Mouse (Mus musculus) hindbrain, embryonic 15.5 days (tissue): Measurements from ENCODE around the gene G530012D18Rik. TPM values are rescaled to one million over a fixed set of nuclear protein-coding genes. Genes with fewer than 3 reads are reported as not detected.
"Not testable (repeated sequence)": the region's sequence is repeated elsewhere in the genome, so short reads cannot be mapped to it uniquely, and the experiment has no call there.

Source experiments
- ATAC-seq: fragments of 200-750 bp; cut with Nextera tagmentation; 2 replicates; pipeline ENCODE4 v1.8.0; 2017; ENCODE audit warnings: low read depth, moderate number of reproducible peaks, moderate TSS enrichment; ENCODE audit not compliant: low FRiP score
- H3K27ac ChIP-seq: fragments of 300-500 bp; sonication (generic); replicated peaks from 2 replicates; pipeline ENCODE4 v1.5.1; 2015; ENCODE audit warnings: mild to moderate bottlenecking, inconsistent platforms
- H3K27me3 ChIP-seq: fragments of 300-500 bp; sonication (generic); 2 replicates; pipeline ENCODE4 v1.6.1; 2015; ENCODE audit warnings: control low read depth, inconsistent platforms
- H3K36me3 ChIP-seq: fragments of 300-500 bp; sonication (generic); 2 replicates; pipeline ENCODE4 v1.6.1; 2015; ENCODE audit warnings: control low read depth, inconsistent platforms
- H3K4me1 ChIP-seq: fragments of 300-500 bp; sonication (generic); replicated peaks from 2 replicates; pipeline ENCODE4 v1.6.1; 2015; ENCODE audit warnings: control low read depth, inconsistent platforms
- H3K4me2 ChIP-seq: fragments of 300-500 bp; sonication (generic); 2 replicates; pipeline ENCODE4 v1.6.1; 2015; ENCODE audit warnings: moderate library complexity, mild to moderate bottlenecking, inconsistent platforms
- H3K4me3 ChIP-seq: fragments of 300-500 bp; sonication (generic); 2 replicates; pipeline ENCODE4 v1.5.1; 2015; ENCODE audit warnings: mild to moderate bottlenecking, inconsistent platforms
- H3K9ac ChIP-seq: fragments of 300-500 bp; sonication (generic); 2 replicates; pipeline ENCODE4 v1.6.1; 2015; ENCODE audit warnings: inconsistent platforms
- H3K9me3 ChIP-seq: fragments of 300-500 bp; sonication (generic); 2 replicates; pipeline ENCODE4 v1.6.1; 2016; ENCODE audit warnings: control low read depth, inconsistent platforms
- WGBS: fragments of 180-500 bp; shearing (Covaris S2); methylation state at CpG from one replicate; pipeline ENCODE4 v1.1.7; 2015; 5-methylcytosine and 5-hydroxymethylcytosine counted together
- polyA plus RNA-seq: library from polyadenylated mRNA; unstranded; fragments of >200 nt; fragmentation: Nextera tagmentation; extraction: Ambion mirVana; gene quantifications from 2 replicates; pipeline ENCODE4 v1.2.1, GENCODE M21; 2015

Gene G530012D18Rik
- not detected in 2 replicates for polyA plus RNA-seq

DNA sequence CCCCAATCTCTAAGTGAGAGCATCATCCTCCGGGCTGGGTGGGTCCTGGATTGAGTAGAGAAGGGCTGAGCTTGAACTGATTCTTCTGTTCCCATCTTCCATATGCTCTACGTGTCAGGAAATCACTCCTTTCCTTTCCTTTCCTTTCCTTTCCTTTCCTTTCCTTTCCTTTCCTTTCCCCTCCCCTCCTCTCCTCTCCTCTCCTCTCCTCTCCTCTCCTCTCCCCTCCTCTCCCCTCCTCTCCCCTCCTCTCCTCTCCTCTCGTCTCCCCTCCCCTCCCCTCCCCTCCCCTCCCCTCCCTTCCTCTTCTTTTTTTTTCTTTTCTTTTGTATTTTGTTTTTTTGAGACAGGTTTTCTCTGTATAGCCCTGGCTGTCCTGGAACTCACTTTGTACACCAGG lies at the start of gene G530012D18Rik:
Gene G530012D18Rik, plus strand, starts transcription at position 301 of the 400 bp plus-strand sequence.
- not testable (repeated sequence) for H3K27me3 ChIP-seq, ATAC-seq, H3K27ac ChIP-seq, H3K4me3 ChIP-seq, H3K36me3 ChIP-seq, H3K4me1 ChIP-seq, H3K4me2 ChIP-seq, H3K9me3 ChIP-seq, H3K9ac ChIP-seq
- WGBS = 81% methylated on average over 2 of the region's 3 CpGs

DNA sequence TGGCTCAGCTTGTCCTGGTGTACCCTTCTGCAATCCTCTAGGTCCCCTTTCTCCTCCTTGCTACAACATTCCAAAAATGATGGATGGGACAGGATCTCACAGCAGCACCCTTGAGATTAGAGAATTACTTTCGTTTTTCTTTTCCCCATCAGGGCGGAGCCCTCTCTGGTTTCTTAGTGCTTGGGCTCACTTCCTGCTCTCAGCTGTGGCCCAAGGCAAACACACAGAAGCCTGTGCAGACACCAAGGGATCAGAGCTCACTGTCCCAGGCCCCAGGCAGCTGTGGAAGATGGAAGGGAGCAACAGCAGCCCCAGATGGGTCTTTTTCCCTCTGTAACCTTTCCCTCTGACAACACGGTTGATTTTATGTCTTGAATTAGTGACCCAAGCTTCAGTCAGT lies 49.1 kb upstream of the G530012D18Rik start:
- H3K27me3 ChIP-seq, H3K27ac ChIP-seq, H3K9me3 ChIP-seq, H3K4me3 ChIP-seq, ATAC-seq, H3K4me2 ChIP-seq, H3K4me1 ChIP-seq, H3K36me3 ChIP-seq, H3K9ac ChIP-seq: not testable (repeated sequence)
- 73% methylated on average over 3 of the region's 3 CpGs for WGBS

DNA sequence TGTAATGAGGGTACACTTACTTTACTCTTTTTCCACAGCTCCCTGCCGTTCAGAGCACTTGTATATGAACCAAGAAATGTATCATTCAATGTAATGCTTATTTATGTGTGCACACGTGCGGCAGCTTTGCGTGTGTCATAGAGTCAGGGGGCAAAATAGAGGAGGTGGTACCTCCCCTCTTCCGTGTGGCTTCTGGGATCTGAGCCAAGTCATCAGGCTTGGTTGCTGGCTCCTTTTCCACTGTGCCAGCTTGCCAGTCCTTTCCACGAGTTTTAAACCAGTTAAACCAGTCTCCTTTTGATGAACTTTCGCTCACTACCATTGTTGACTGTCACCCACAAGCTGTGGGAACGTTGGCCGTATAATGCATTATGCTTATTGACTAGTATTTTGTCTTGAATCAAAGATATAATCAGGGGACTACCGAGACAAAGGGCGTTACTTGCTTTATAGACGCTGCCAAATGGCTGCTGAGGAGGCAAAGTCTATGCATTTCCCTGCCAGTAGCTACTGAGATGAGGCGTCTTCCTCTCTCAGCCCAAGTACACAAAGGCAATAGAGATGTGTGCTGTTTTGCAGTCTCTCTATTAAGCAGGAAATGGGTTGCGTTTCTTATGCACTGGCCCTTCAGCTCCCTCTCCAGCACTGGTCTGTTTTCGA lies 46.9 kb upstream of the G530012D18Rik start:
- H3K4me2 ChIP-seq, H3K36me3 ChIP-seq, H3K27ac ChIP-seq, H3K4me3 ChIP-seq, H3K27me3 ChIP-seq, H3K4me1 ChIP-seq, ATAC-seq, H3K9ac ChIP-seq, H3K9me3 ChIP-seq: not testable (repeated sequence)
- WGBS = 74% methylated on average over 13 of the region's 15 CpGs

DNA sequence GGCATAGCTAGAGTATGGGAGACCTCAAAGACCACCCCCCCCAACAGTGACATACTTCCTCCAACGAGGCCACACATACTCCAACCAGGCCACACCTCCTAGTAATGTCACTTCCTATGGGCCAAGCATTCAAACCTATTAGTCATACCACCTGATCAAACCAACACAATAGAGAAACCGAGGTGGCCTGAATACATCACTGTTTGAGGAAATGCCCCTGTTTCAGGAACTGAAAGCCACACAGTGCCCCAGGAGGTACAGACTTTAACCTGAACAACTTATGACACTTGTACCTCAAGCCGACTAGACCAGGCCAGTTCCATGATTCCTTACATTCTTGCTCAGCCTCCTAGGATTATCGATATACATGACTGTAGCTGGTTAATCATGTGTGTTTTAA lies 31.7 kb upstream of the G530012D18Rik start:
- H3K9me3 ChIP-seq, ATAC-seq, H3K4me2 ChIP-seq, H3K9ac ChIP-seq, H3K4me3 ChIP-seq, H3K4me1 ChIP-seq, H3K36me3 ChIP-seq, H3K27ac ChIP-seq, H3K27me3 ChIP-seq: not testable (repeated sequence)
- 86% methylated on average over 4 of the region's 4 CpGs for WGBS

DNA sequence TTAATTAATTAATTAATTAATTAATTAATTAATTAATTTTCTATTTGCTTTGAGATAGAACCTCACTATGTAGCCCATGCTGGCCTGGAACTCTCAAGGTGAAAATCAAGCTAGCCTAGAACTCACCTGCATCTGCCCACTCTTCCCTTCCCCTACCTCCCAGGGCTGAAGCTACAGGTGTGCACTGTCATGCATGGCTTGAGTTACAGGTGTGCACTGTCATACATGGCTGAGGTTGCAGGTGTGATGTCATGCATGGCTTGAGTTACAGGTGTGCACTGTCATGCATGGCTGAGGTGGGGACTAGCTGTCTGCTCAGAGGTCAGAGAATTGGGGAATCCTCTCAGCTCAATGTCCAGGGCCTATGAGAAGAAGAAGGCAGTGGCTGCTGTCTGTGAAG lies 29.0 kb upstream of the G530012D18Rik start:
- not testable (repeated sequence) for H3K9me3 ChIP-seq, H3K4me1 ChIP-seq, H3K27ac ChIP-seq, H3K4me3 ChIP-seq, ATAC-seq, H3K9ac ChIP-seq, H3K4me2 ChIP-seq, H3K27me3 ChIP-seq, H3K36me3 ChIP-seq

DNA sequence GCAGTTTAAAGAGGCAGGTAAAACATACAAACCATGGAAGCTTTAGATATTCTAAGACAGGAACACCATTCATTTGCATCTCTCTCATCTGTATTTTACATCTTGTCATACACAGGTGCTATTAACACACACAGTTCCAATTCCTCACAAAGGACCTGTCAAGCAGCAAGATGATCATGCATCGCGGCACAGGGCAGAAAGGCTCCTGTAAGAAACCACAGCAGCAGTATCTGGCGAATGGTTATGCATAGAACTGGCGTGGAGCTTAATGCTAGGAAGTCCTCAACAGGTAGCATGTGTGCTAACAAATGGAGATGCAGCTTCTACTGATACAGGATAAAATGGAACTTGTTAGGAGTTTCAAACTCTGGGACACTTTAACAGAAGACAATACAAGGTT lies 20.2 kb upstream of the G530012D18Rik start:
- WGBS = 80% methylated on average over 4 of the region's 4 CpGs
- not testable (repeated sequence) for ATAC-seq, H3K27ac ChIP-seq, H3K4me2 ChIP-seq, H3K4me3 ChIP-seq, H3K4me1 ChIP-seq, H3K27me3 ChIP-seq, H3K9ac ChIP-seq, H3K36me3 ChIP-seq, H3K9me3 ChIP-seq

DNA sequence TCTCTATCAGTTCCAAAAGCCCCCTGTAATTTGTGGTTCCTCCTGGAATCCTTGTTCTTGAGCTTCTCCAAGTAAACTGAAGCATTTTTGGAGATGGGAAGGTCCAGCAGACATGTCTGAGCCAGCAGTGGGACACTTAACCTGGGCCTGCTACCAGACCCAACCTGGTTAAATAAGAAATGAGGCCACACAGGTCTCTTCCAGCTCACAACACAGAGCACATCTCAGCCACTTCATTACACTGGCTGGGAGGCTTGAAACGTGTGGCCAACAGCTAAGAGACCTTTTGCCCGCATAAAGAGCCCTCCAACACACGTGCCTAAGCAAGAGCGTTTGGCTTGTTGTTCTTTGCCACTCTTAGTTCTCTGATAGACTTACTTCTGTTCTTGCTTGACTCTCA lies 1.9 kb upstream of the G530012D18Rik start:
- H3K4me2 ChIP-seq, H3K9ac ChIP-seq: not testable (repeated sequence)

DNA sequence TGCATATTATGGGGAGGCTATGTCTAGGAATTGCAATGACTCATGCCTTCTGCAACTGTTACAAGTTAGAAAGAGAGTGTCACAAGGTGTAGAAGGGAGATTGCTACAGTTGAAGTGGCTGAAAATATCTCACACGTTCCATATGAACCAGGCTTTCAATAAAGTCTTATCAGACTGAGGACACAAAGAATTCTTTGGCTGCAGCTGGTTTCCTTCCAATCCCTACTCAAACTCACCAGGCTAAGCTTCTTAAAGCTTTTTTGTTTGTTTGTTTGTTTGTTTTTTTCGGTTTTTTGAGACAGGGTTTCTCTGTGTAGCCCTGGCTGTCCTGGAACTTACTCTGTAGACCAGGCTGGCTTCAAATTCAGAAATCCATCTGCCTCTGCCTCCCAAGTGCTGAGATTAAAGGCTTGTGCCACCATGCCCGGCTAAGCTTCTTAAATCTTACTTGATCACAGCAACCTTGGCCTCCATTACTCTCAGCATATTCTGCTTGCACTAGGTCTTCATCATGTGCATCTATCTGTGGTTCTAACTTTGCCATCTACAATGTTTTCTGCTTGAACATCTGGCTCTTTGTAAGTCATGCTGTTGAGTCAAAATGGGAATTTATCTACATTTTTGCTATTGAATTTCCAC lies 3.0 kb downstream of the G530012D18Rik start:
- H3K27ac ChIP-seq, H3K9me3 ChIP-seq, H3K4me3 ChIP-seq, H3K36me3 ChIP-seq, ATAC-seq, H3K4me2 ChIP-seq, H3K27me3 ChIP-seq, H3K9ac ChIP-seq, H3K4me1 ChIP-seq: not testable (repeated sequence)
- WGBS = 77% methylated on average over 3 of the region's 3 CpGs

More for the DNA sequence above, 1.9 kb upstream of the G530012D18Rik start:
- not testable (repeated sequence) for H3K27ac ChIP-seq, H3K4me3 ChIP-seq, H3K27me3 ChIP-seq, ATAC-seq, H3K36me3 ChIP-seq, H3K4me1 ChIP-seq, H3K9me3 ChIP-seq
- WGBS = 73% methylated on average over 4 of the region's 4 CpGs

DNA sequence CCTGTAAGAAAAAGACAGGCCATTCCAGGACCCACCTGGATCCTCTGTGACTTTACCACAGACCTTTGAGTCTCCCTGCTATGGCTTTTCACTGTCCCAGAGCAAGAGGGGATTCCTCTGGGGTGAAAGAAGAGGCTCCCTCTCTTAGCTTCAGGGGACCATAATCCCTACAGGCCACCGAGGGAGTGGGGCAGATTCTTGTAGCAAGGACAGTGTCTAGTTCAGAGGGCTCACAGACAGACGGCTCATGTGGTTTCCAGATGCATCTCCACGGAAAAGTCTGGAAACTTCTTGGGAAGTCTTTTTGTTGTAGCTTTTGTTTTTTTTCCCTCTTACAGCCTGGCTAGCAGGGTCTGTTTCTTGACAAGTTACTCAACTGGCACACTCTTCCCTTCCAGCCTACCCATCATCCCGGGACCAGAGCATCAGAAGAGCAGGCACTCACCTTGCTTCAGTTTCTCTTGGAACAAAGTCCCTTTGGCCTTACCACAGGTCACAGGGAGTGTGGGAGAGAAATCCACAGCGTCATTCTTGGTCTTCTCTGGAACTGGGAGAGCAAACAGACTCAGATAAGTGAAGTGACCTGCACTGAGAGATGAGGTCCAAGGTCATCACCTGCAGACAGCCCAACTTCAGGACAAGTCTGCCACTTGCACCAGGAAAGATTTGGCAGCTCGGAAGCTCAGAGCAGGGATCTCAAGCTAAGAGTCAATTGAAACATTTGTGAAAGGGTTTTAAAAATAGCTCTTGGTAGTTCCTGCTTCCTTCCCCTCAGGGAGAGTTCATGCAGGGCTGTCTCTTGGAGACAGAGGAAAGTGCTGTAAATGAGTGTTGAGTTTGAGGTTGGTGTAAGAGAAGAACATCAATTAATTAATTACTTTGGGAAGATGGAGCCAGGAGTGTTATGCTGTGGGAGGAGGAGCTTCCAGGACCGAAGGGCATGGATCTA lies 4.0 kb downstream of the G530012D18Rik start:
- H3K36me3 ChIP-seq, H3K27me3 ChIP-seq, H3K27ac ChIP-seq, H3K9ac ChIP-seq, H3K4me2 ChIP-seq, ATAC-seq, H3K4me3 ChIP-seq, H3K9me3 ChIP-seq, H3K4me1 ChIP-seq: not testable (repeated sequence)
- WGBS = 70% methylated on average over 6 of the region's 7 CpGs

DNA sequence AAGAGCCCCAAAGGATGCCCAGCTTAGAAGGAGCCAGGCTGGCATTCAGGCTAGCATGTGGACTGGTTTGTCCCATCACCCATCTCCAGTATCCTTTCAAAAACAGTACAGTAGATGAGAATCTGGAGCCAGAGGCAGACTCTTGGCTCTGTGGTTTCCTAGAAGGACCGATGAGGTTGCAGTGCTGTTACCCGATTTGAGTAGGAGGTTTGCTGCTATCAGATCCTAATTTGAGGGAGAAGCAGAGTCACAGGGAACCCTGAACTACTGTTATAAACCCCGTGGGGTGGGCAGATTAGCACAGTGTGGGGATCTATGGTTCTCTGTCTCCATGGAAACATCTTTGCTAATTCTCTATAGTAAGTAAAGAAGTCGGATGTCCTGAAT lies 4.7 kb downstream of the G530012D18Rik start:
- not testable (repeated sequence) for H3K27ac ChIP-seq, H3K9me3 ChIP-seq, H3K9ac ChIP-seq, H3K27me3 ChIP-seq, H3K36me3 ChIP-seq, H3K4me2 ChIP-seq, H3K4me1 ChIP-seq, H3K4me3 ChIP-seq
- 78% methylated on average over 3 of the region's 4 CpGs for WGBS
- ATAC-seq = peak; percentile 75

DNA sequence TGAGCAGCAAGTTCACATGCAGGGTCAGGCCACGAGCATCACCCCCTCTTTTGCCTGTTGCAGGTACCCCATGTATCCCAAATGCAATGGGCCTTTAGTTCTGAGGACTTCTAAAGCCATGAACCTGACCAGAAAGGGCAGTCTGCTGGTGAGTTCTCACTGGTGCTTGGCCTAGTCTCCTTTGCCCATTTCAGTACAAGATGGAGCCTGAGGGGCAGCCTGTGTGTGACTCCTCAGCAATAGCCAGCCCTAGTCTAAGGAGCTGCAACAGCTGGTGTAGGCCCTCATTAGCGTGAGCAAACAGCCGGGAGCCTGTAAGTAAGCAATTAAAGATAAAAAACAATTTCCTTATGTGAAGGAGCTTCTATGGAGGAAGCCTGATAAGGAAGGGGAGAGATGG lies 5.1 kb downstream of the G530012D18Rik start:
- not testable (repeated sequence) for H3K9me3 ChIP-seq, H3K27me3 ChIP-seq, H3K4me3 ChIP-seq, H3K4me1 ChIP-seq, H3K4me2 ChIP-seq, H3K27ac ChIP-seq, H3K9ac ChIP-seq, H3K36me3 ChIP-seq
- ATAC-seq = 0 out of 2 replicates have a peak, but pooled peaks have one; percentile 19
- 76% methylated on average over 3 of the region's 3 CpGs for WGBS

DNA sequence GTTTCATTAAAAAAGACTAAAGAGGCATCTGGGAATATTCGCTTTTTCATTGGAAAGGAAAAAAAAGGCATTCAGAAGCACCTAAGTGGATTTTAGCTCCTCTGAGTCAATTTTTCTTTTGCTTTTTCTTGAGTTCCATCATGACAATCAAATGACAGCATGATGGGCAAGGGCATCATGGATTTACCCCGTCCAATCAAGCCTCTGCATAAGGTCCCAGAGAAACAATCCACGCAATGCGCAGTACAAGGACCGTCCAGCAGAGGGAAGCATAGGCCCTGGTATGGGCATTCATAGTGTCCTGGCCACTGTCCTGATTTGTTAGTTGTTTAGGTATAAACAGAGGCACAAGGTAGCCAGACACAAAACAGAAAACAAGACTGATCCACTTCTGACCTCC lies 6.0 kb downstream of the G530012D18Rik start:
- not testable (repeated sequence) for H3K36me3 ChIP-seq, H3K4me2 ChIP-seq, H3K27me3 ChIP-seq, H3K4me1 ChIP-seq, H3K4me3 ChIP-seq, H3K9ac ChIP-seq, ATAC-seq, H3K9me3 ChIP-seq, H3K27ac ChIP-seq
- 37% methylated on average over 5 of the region's 5 CpGs for WGBS
